Mouse (Mus musculus) bone marrow, adult 2 months (tissue): ENCODE results near the gene Rassf6.

ENCODE experiments used
- CTCF ChIP-seq: fragments of 200-500 bp; IDR thresholded peaks from 2 replicates; pipeline ENCODE4 v1.5.1; 2011; ENCODE audit warnings: low read length, control low read depth; ENCODE audit not compliant: control insufficient read depth, insufficient read depth
- POLR2A ChIP-seq: fragments of 200-500 bp; IDR thresholded peaks from 2 replicates; pipeline ENCODE4 v1.6.1; 2011; ENCODE audit warnings: low read depth, mild to moderate bottlenecking, control low read depth, low read length, borderline replicate concordance; ENCODE audit not compliant: control insufficient read depth

DNA sequence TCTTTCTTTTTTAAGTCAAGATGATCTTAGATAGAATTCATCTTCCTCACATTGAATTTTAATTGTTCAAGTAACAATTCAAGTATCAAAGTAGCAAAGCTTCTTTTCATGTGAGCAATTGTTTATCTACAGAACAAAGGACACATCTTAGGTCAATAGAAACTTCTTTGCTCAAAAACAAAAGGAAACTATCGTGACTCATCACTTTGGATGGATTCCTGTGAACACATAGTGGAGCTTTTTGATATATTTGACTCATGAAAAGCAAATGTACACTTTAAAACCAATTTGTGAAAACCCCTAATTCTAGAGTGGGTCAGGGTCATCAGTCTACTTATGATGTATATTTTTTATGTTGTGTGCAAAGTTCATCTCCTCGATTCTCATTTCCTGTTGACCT is 37.1 kb upstream of the Rassf6 start:
- TF ChIP-seq POLR2A (no peak), CTCF (no peak)
